Mouse (Mus musculus) retina, postnatal 1 day (tissue): Measurements from ENCODE around the gene Rfc5.
"Not testable (repeated sequence)": the region's sequence is repeated elsewhere in the genome, so short reads cannot be mapped to it uniquely, and the experiment has no call there.

ENCODE experiments used
- DNase-seq: peaks from one replicate; pipeline ENCODE4 v3.0.0-alpha.2; 2012

The Rfc5 gene

DNA sequence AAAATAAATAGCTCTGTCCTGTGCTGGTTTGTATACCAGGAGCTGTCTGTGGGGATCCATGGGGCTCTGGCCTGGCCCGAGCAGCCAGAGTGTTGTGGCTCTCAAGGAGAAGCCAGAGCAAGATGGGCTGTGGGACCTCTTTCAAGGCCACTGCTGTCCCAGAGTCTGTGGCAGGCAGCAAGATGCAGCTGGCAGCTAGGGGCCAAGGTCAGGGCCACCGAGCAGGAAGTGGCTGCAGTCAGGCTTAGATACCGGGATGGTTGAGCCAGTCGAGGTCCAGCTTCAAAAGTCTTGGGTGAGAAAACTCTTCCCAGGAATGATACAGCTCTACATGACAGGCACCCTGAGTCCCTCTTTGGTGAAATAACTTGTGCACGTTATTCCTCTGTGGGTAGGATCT, 41.8 kb downstream of the Rfc5 start:
- no peak for DNase-seq

DNA sequence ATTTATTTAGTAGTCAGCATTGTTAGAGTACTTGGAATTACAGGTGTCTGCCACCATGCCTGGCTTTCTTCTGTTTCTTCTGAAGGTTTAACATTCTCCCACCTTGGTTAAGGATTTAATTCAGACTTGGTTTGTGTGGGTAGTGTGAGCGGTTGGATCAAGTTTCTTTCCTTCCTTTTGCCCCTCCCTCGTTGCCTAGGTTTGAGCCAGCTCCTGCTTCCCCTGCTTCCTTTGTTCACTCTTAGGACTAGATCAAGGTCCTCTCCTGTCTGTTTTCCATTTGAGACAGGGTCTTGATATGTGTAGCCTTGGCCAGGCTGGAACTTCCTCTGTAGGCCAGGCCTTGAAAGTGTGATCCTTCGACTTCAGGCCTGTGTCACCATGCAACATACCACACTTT, 42.6 kb downstream of the Rfc5 start:
- no peak for DNase-seq

DNA sequence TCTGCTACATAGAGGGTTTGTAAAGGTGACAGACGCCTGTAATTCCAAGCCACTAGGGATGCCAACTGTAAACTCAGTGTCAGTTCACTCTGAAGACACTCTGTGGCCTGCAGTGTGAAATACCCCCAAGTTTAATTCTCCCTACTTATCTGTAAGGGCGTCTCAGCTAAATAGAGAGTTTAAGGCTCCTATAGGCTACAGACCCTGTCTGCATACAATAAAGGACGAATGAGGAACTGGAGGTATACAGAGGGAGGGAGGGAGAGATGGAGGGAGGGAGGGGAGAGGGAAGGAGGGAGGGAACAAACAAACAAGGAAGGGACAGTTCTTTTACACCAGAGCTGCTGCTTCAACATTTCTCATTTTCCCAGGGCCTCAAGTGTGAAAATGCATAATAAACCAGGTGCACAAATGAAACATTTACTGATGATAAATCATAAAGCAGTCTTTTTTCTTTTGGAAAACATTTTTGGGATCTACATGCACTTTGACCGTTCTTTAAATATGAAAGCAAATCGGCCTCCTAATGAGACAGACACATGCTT, 43.3 kb downstream of the Rfc5 start:
- no peak for DNase-seq

- DNase-seq = not testable (repeated sequence)
Observed at GRCm38 (mm10) chr5:117344496-117344895, 44.4 kb downstream of the Rfc5 start.

DNA sequence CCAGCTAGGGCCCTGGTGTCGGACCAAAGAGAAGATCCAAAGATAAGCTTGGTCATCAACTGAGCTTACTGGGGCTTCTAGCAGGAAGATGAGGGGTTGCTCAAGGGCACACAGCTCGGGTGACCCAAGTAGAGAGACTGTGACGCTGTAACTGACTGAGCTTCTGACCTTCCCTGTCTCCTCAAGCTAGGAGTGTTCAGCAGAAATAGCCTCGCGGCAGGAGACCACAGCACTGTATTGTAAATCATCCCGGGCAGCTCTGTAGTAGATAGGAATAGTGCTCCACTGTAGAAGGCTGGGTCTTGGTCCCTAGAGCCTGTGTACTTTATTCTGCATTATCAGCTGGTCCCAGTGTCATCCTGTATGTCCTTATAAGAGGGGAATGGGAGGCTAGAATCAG, 47.0 kb downstream of the Rfc5 start:
- DNase-seq = no peak

DNA sequence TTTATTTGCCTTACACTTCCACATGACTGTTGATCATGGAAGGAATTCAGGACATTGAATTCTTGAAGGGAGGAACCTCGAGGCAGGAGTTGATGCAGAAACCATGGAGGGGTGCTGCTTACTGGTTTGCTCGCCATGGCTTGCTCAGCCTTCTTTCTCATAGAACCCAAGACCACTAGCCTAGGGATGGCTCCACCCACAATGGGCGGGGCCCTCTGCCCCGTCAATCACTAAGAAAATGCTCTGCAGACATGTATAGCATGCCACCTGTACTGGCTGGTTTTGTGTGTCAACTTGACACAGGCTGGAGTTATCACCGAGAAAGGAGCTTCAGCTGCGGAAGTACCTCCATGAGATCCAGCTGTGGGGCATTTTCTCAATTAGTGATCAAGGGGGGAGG, 48.8 kb downstream of the Rfc5 start:
- no peak for DNase-seq

DNA sequence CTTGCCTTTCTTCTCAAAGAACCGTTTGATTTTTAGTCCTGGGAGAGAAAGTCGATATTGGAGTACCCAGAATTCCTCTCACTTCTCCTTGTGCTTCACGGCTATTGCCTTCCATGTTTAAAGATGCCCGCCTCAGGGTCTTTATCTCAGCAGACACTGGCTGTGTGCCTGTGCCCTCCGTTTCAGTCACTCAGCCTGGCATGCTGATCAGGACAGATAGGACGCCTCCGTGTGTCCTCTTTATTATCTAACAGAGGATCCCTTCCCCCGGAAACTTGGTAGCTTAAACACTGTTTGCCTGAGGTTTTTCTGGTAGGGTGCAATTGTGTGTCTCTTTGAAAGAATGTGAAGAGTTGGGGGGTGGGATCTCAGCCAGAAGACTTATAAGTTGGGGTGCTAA, 50.3 kb downstream of the Rfc5 start:
- DNase-seq = no peak

DNA sequence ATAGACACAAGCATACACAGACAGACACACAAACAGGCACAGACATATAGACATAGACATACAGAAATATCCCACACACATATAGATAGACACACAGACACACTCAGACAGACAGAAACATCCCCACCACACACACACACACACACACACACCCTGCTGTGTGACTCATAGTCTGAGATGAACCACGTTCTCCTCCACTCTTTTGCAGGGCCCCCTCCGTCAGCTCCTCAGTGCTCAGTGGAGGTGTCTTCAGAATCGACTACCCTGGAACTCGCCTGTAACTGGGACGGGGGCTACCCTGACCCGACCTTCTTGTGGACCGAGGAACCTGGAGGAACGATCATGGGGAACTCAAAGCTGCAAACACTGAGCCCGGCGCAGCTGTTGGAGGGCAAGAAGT, 50.8 kb downstream of the Rfc5 start:
- no peak for DNase-seq

DNA sequence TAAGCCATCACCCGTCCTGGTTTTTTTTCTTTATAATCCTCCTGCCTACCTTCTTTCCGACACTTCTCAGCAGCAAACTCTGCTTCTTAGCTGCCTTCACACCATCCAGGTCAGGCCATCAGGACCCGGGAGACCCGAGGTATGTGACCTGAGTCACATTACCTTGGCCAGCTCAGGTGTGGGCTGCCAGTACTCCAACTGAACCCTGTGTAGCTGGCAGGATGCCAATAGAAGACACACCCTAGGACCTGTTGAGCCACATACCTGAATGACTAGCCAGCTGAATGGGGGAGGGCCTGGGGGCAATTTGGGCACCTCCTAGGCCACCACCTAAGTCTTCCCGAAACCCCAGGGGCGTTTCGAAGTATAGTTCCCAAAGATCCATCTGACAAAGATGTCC, 58.4 kb downstream of the Rfc5 start:
- no peak for DNase-seq
